Mouse (Mus musculus) cerebellum, adult 2 months (tissue): ENCODE results near the gene Slc6a5.

Experiments
- CTCF ChIP-seq: fragments of 200-500 bp; IDR thresholded peaks from 2 replicates; pipeline ENCODE4 v1.5.1; 2011; ENCODE audit warnings: low read depth, mild to moderate bottlenecking, control low read depth, low read length, moderate library complexity, borderline replicate concordance; ENCODE audit not compliant: insufficient read depth
- POLR2A ChIP-seq: fragments of 200-500 bp; IDR thresholded peaks from 2 replicates; pipeline ENCODE4 v1.6.1; 2011; ENCODE audit warnings: low read length, control low read depth, borderline replicate concordance; ENCODE audit not compliant: insufficient read depth

DNA sequence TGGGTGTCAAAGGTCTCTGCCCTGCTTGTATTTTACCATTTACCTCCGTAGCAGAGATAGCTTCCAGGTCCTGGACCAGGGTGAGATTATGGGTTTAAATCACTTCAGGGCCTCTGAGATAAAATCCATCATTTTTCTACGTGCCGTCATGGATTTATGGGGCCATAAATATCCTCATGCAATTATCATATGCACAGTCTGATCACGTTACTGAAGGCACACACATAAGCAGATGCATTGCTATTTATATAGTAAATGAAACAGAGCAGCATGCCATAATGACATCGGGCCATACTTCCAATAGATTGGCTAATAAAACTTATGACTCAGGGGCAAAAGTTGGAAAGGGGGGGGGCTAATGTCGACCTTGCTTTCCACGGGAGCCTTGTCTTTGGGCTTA is 44.9 kb downstream of the Slc6a5 start:
- no peak for TF ChIP-seq CTCF
- TF ChIP-seq POLR2A: no peak
